Mouse (Mus musculus): ENCODE results near the gene Sccpdh.

The Sccpdh gene

GRCm38 (mm10) chr1:179734500-179735474 is 66.8 kb downstream of the Sccpdh start:
- peak; percentile 27 for DNase-seq

- DNase-seq = no peak
Observed at GRCm38 (mm10) chr1:179736483-179736882, 68.5 kb downstream of the Sccpdh start.

Measured in kidney, adult 11 months (tissue).